Mouse (Mus musculus): ENCODE results near the gene Adam19. TPM values are rescaled to one million over a fixed set of nuclear protein-coding genes. Genes with fewer than 3 reads are reported as not detected.
"Not testable (repeated sequence)": the region's sequence is repeated elsewhere in the genome, so short reads cannot be mapped to it uniquely, and the experiment has no call there.

The Adam19 gene
- polyA plus RNA-seq, 1 experiment from 2014 or later: 27.0 TPM

GRCm38 (mm10) chr11:46165866-46166585 is 110.2 kb downstream of the Adam19 start, which contains the start of gene Nipal4:
Gene Nipal4, minus strand, starts transcription at chr11:46166508.
- ATAC-seq (ENCODE audit: insufficient read depth): peak; percentile 77
- peak; percentile 38 for DNase-seq

GRCm38 (mm10) chr11:46168506-46168905 is 112.7 kb downstream of the Adam19 start:
- H3K4me1 ChIP-seq (ENCODE audit: insufficient read depth): no peaks in the 10 kb centered on the region; the same call in 1 of the 2 replicates

More at GRCm38 (mm10) chr11:46165866-46166585, 110.2 kb downstream of the Adam19 start, which contains the start of gene Nipal4:
- H3K4me2 ChIP-seq: peak within 1 kb of the TSS; percentile 94
- H3K4me3 ChIP-seq (ENCODE audit: low read depth, low read length): peak within 1 kb of the TSS; percentile 58
- no peaks in the 10 kb centered on the region for H3K9me3 ChIP-seq (ENCODE audit: low read depth, low read length)
- peaks cover 12% of the 10 kb centered on the region; the same call in 1 of the 2 replicates for H3K27me3 ChIP-seq (ENCODE audit: insufficient read depth, low read length)
- no peaks in the 10 kb centered on the region; the same call in 1 of the 2 replicates for H3K4me1 ChIP-seq (ENCODE audit: insufficient read depth)
- under 1% methylated on average over 39 of the region's 40 CpGs for WGBS
- H3K9ac ChIP-seq: peak within 1 kb of the TSS; percentile 51
- no peak for TF ChIP-seq CTCF (IDR thresholded peaks at IDR 0.05; ENCODE audit: low read depth)
- no peak within 1 kb of the TSS for H3K27ac ChIP-seq (ENCODE audit: low read depth)
- H3K36me3 ChIP-seq (ENCODE audit: insufficient read depth): no peaks in the 10 kb centered on the region

GRCm38 (mm10) chr11:46169908-46170307 is 114.1 kb downstream of the Adam19 start:
- Histone ChIP-seq H3K36me3 (ENCODE audit: insufficient read depth) (no peaks in the 10 kb centered on the region), H3K4me3 (ENCODE audit: low read depth, low read length) (no peak overlapping the region), H3K27ac (ENCODE audit: low read depth) (no peak overlapping the region; the same call in 1 of the 2 replicates), H3K27me3 (ENCODE audit: insufficient read depth, low read length) (peaks cover 12% of the 10 kb centered on the region; the same call in 1 of the 2 replicates), H3K4me1 (ENCODE audit: insufficient read depth) (no peaks in the 10 kb centered on the region; the same call in 1 of the 2 replicates), H3K9me3 (ENCODE audit: low read depth, low read length) (no peaks in the 10 kb centered on the region), H3K4me2 (no peak overlapping the region), H3K9ac (no peak overlapping the region)
- DNase-seq: no peak
- 54% methylated on average over 3 of the region's 3 CpGs for WGBS
- no peak for TF ChIP-seq CTCF (IDR thresholded peaks at IDR 0.05; ENCODE audit: low read depth)
- ATAC-seq (ENCODE audit: insufficient read depth): no peak

More at GRCm38 (mm10) chr11:46168506-46168905, 112.7 kb downstream of the Adam19 start:
- WGBS: 77% methylated on average over 7 of the region's 7 CpGs
- H3K27ac ChIP-seq (ENCODE audit: low read depth): no peak overlapping the region
- H3K4me2 ChIP-seq: no peak overlapping the region
- ATAC-seq (ENCODE audit: insufficient read depth) (no peak), DNase-seq (no peak)
- H3K9me3 ChIP-seq (ENCODE audit: low read depth, low read length): no peaks in the 10 kb centered on the region
- no peak overlapping the region for H3K4me3 ChIP-seq (ENCODE audit: low read depth, low read length)
- TF ChIP-seq CTCF (IDR thresholded peaks at IDR 0.05; ENCODE audit: low read depth): no peak
- H3K36me3 ChIP-seq (ENCODE audit: insufficient read depth): no peaks in the 10 kb centered on the region
- peaks cover 12% of the 10 kb centered on the region; the same call in 1 of the 2 replicates for H3K27me3 ChIP-seq (ENCODE audit: insufficient read depth, low read length)
- no peak overlapping the region for H3K9ac ChIP-seq

GRCm38 (mm10) chr11:46172128-46172527 is 116.3 kb downstream of the Adam19 start:
- no peak for DNase-seq
- H3K36me3 ChIP-seq (ENCODE audit: insufficient read depth): no peaks in the 10 kb centered on the region
- no peak overlapping the region for H3K9ac ChIP-seq
- whole genome bisulfite sequencing: 88% methylated on average over 9 of the region's 9 CpGs
- no peak overlapping the region for H3K4me3 ChIP-seq (ENCODE audit: low read depth, low read length)
- no peak overlapping the region for H3K27ac ChIP-seq (ENCODE audit: low read depth)
- no peaks in the 10 kb centered on the region for H3K27me3 ChIP-seq (ENCODE audit: insufficient read depth, low read length)
- H3K4me2 ChIP-seq: no peak overlapping the region
- ATAC-seq (ENCODE audit: insufficient read depth): no peak
- H3K4me1 ChIP-seq (ENCODE audit: insufficient read depth): no peaks in the 10 kb centered on the region; the same call in 1 of the 2 replicates
- H3K9me3 ChIP-seq (ENCODE audit: low read depth, low read length): no peaks in the 10 kb centered on the region
- no peak for TF ChIP-seq CTCF (IDR thresholded peaks at IDR 0.05; ENCODE audit: low read depth)

- WGBS: 85% methylated on average over 6 of the region's 6 CpGs
- Histone ChIP-seq H3K9ac (no peak overlapping the region), H3K4me3 (ENCODE audit: low read depth, low read length) (no peak overlapping the region), H3K27me3 (ENCODE audit: insufficient read depth, low read length) (no peaks in the 10 kb centered on the region), H3K9me3 (ENCODE audit: low read depth, low read length) (no peaks in the 10 kb centered on the region), H3K36me3 (ENCODE audit: insufficient read depth) (no peaks in the 10 kb centered on the region), H3K4me1 (ENCODE audit: insufficient read depth) (no peaks in the 10 kb centered on the region), H3K4me2 (no peak overlapping the region), H3K27ac (ENCODE audit: low read depth) (no peak overlapping the region)
- no peak for DNase-seq
- TF ChIP-seq CTCF (IDR thresholded peaks at IDR 0.05; ENCODE audit: low read depth): no peak
- ATAC-seq (ENCODE audit: insufficient read depth): no peak
These were observed 120.4 kb downstream of the Adam19 start for GRCm38 (mm10) chr11:46176155-46176554.

GRCm38 (mm10) chr11:46177246-46178043 is 121.7 kb downstream of the Adam19 start:
- H3K36me3 ChIP-seq (ENCODE audit: insufficient read depth): no peaks in the 10 kb centered on the region
- no peak for TF ChIP-seq CTCF (IDR thresholded peaks at IDR 0.05; ENCODE audit: low read depth)
- no peaks in the 10 kb centered on the region for H3K27me3 ChIP-seq (ENCODE audit: insufficient read depth, low read length)
- no peak for ATAC-seq (ENCODE audit: insufficient read depth)
- H3K4me2 ChIP-seq: no peak overlapping the region
- no peak overlapping the region for H3K27ac ChIP-seq (ENCODE audit: low read depth)
- no peak for DNase-seq
- H3K4me1 ChIP-seq (ENCODE audit: insufficient read depth): no peaks in the 10 kb centered on the region
- 69% methylated on average over 10 of the region's 10 CpGs for WGBS
- no peak overlapping the region for H3K9ac ChIP-seq
- no peaks in the 10 kb centered on the region for H3K9me3 ChIP-seq (ENCODE audit: low read depth, low read length)
- H3K4me3 ChIP-seq (ENCODE audit: low read depth, low read length): no peak overlapping the region

- not testable (repeated sequence) for H3K36me3 ChIP-seq (ENCODE audit: insufficient read depth); ATAC-seq (ENCODE audit: insufficient read depth); DNase-seq; H3K9ac ChIP-seq; H3K27me3 ChIP-seq (ENCODE audit: insufficient read depth, low read length); H3K4me1 ChIP-seq (ENCODE audit: insufficient read depth); H3K27ac ChIP-seq (ENCODE audit: low read depth); H3K4me2 ChIP-seq; H3K9me3 ChIP-seq (ENCODE audit: low read depth, low read length); H3K4me3 ChIP-seq (ENCODE audit: low read depth, low read length)
- 100% methylated on average over 1 of the region's 1 CpGs for WGBS
These were observed 126.2 kb downstream of the Adam19 start for GRCm38 (mm10) chr11:46182031-46182430.
